Mouse (Mus musculus) midbrain, embryonic 11.5 days (tissue): ENCODE measurements around the gene AC124502.3. TPM values are rescaled to one million over a fixed set of nuclear protein-coding genes. Genes with fewer than 3 reads are reported as not detected.
A peak's percentile ranks its signal among the peaks of the same experiment; 100 is the strongest.

Experiments used
- ATAC-seq: fragments of 200-750 bp; cut with Nextera tagmentation; 2 replicates; pipeline ENCODE4 v1.8.0; 2017; ENCODE audit warnings: moderate TSS enrichment, moderate library complexity; ENCODE audit not compliant: low FRiP score
- DNase-seq: peaks from one replicate; pipeline ENCODE4 v3.0.0; 2015; ENCODE audit warnings: low spot score; ENCODE audit errors: missing footprints
- H3K27ac ChIP-seq: fragments of 300-500 bp; sonication (generic); 2 replicates; pipeline ENCODE4 v1.5.1; 2014; ENCODE audit warnings: low read depth, low read length
- H3K27me3 ChIP-seq: fragments of 300-500 bp; sonication (generic); 2 replicates; pipeline ENCODE4 v1.6.1; 2014; ENCODE audit warnings: mild to moderate bottlenecking, low read length, moderate library complexity, mixed read lengths; ENCODE audit not compliant: control insufficient read depth, insufficient read depth
- H3K36me3 ChIP-seq: fragments of 300-500 bp; sonication (generic); 2 replicates; pipeline ENCODE4 v1.6.1; 2014; ENCODE audit warnings: mild to moderate bottlenecking, low read length, moderate library complexity, mixed read lengths; ENCODE audit not compliant: control insufficient read depth, insufficient read depth
- H3K4me1 ChIP-seq: fragments of 300-500 bp; sonication (generic); 2 replicates; pipeline ENCODE4 v1.6.1; 2014; ENCODE audit warnings: low read length; ENCODE audit not compliant: control insufficient read depth, insufficient read depth
- H3K4me2 ChIP-seq: fragments of 300-500 bp; sonication (generic); 2 replicates; pipeline ENCODE4 v1.6.1; 2014; ENCODE audit warnings: mild to moderate bottlenecking, moderate library complexity
- H3K4me3 ChIP-seq: fragments of 300-500 bp; sonication (generic); 2 replicates; pipeline ENCODE4 v1.5.1; 2014; ENCODE audit warnings: low read depth, low read length
- H3K9ac ChIP-seq: fragments of 300-500 bp; sonication (generic); 2 replicates; pipeline ENCODE4 v1.6.1; 2014; ENCODE audit warnings: low read length
- H3K9me3 ChIP-seq: fragments of 300-500 bp; sonication (generic); 2 replicates; pipeline ENCODE4 v1.6.1; 2016; ENCODE audit warnings: low read length; ENCODE audit not compliant: control insufficient read depth
- WGBS: fragments of 180-500 bp; shearing (Covaris S2); extraction: QIAGEN DNeasy Blood & Tissue Kit; methylation state at CpG from one replicate; pipeline ENCODE4 v1.1.7; 2014; 5-methylcytosine and 5-hydroxymethylcytosine counted together
- polyA plus RNA-seq: library from polyadenylated mRNA; unstranded; fragments of >200 nt; fragmentation: Nextera tagmentation; extraction: Ambion mirVana; gene quantifications from 2 replicates; pipeline ENCODE4 v1.2.1, GENCODE M21; 2014

Gene AC124502.3
- polyA plus RNA-seq, 1 experiment from 2014 or later = 1.6 TPM

- Histone ChIP-seq H3K4me3 (peak overlapping the region; percentile 92), H3K27ac (no peak overlapping the region; the same call in 1 of the 2 replicates), H3K4me1 (peaks cover 26% of the 10 kb centered on the region), H3K27me3 (no peaks in the 10 kb centered on the region), H3K36me3 (no peaks in the 10 kb centered on the region), H3K9ac (peak overlapping the region; percentile 85), H3K4me2 (peak overlapping the region; percentile 99), H3K9me3 (no peaks in the 10 kb centered on the region)
- 3% methylated on average over 16 of the region's 16 CpGs for WGBS
- DNase-seq = peak; percentile 83
- no peak for ATAC-seq
These were observed 2.9 kb downstream of the AC124502.3 start for GRCm38 (mm10) chr19:5041588-5041987.

GRCm38 (mm10) chr19:5045531-5045930 lies 6.8 kb downstream of the AC124502.3 start:
- Histone ChIP-seq H3K36me3 (0 out of 2 replicates have a peak, but pooled peaks cover 2% of the 10 kb centered on the region), H3K4me1 (peaks cover 24% of the 10 kb centered on the region), H3K4me3 (no peak overlapping the region), H3K9ac (no peak overlapping the region), H3K4me2 (no peak overlapping the region), H3K27ac (no peak overlapping the region), H3K9me3 (no peaks in the 10 kb centered on the region), H3K27me3 (peaks cover 3% of the 10 kb centered on the region)
- ATAC-seq (no peak), DNase-seq (no peak)
- WGBS = 82% methylated on average over 4 of the region's 4 CpGs

DNA sequence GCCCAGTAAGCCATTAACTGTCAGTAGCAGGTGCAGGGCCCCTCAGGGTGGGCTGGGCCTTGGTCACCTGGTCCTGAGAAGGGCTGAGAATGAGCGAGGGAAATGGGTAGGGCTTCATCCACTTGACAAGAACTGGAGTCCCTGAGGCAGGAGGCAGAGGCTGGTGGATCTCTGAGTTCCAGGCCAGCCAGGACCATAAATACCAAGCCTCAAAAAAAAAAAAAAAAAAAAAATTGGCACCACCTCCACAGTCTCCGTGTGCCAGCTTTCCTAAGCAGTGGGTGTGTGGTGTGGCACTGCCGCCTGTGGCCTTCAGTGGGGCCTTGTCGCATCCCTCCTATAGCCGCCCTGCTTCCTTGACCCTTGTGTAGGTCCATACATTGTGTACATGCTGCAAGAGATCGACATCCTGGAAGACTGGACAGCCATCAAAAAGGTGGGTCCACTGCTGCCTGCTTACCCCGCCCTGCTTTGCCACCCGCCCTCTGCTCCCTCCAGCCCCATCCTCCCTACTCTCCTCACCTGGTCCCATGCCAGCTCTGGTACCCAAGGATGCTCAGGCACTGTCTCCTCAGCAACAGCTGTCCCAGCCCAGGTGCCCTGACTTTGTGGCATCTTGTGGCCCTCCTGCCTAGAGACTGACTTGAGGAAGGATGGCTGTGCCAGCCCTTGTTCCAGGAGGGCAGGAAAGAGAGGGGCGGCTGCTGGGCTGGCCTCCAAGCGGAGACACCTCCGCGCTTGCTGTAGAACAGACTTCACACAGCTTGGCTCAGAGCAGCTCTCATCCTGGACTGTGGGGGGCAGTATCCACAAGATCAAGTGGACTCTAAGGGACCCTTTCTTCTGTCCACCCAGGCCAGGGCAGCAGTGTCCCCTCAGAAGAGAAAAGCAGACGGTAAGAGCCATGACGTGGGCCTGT lies 9.7 kb downstream of the AC124502.3 start:
- DNase-seq (no peak), ATAC-seq (no peak)
- Histone ChIP-seq H3K27me3 (peaks cover 31% of the 10 kb centered on the region), H3K9me3 (no peaks in the 10 kb centered on the region), H3K4me3 (no peak overlapping the region), H3K4me2 (no peak overlapping the region), H3K36me3 (0 out of 2 replicates have a peak, but pooled peaks cover 2% of the 10 kb centered on the region), H3K4me1 (peaks cover 22% of the 10 kb centered on the region), H3K9ac (no peak overlapping the region), H3K27ac (no peak overlapping the region)
- 83% methylated on average over 14 of the region's 14 CpGs for WGBS

- Histone ChIP-seq H3K36me3 (0 out of 2 replicates have a peak, but pooled peaks cover 2% of the 10 kb centered on the region), H3K9ac (no peak overlapping the region), H3K4me2 (no peak overlapping the region), H3K4me1 (peaks cover 22% of the 10 kb centered on the region), H3K27ac (no peak overlapping the region), H3K27me3 (peaks cover 35% of the 10 kb centered on the region), H3K9me3 (no peaks in the 10 kb centered on the region), H3K4me3 (no peak overlapping the region)
- no peak for DNase-seq
- no peak for ATAC-seq
- WGBS = 37% methylated on average over 6 of the region's 6 CpGs
These were observed 10.6 kb downstream of the AC124502.3 start for GRCm38 (mm10) chr19:5049325-5049724.

DNA sequence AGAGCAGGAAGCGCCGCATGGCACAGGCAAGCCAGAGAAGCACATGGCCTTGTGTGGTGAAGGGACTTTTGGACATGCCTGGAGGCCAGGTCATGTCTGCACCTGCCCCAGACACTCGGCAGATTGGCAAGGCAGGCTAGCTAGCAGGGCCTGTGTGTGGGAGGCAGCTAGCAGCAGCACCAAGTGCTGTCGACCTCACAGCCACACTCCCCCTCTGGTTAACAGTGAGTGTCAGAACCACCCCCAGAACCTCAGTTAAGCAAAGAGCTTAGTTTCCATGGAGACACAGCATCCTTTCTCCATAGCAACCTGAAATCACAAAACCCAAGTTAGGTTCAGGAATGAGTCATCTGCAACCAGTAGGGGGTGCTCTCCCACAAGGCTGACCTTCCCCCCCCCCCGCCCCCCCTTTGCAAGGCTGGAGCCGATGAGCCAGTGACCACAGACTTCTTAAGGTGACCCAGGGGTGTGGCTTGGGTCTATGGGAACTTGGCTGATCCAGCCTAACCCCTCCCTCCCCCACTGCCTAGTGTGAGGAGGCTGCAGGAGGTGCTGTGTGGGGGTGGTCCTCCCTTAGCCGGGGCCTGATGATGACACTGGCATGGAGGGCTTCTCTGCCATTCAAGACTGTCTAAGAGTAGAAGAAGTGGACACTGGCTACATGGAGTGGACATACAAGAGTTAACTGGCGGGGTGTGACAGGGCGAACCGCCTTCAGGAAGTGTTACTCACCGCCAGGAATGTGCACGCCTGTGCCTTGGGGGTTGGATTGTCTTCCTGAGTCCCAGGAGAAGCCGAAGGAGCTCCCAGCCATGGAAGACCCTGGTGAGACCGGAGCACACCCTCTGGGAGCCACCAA lies 11.6 kb downstream of the AC124502.3 start, which contains the start of gene Rin1:
Rin1 (plus strand) TSS at position 435 of the 859 bp plus-strand sequence.
- Histone ChIP-seq H3K9ac (peak within 1 kb of the TSS; percentile 34; the same call in 1 of the 2 replicates), H3K4me2 (no peak within 1 kb of the TSS; the same call in 1 of the 2 replicates), H3K36me3 (0 out of 2 replicates have a peak, but pooled peaks cover 2% of the 10 kb centered on the region), H3K9me3 (no peaks in the 10 kb centered on the region), H3K27ac (no peak within 1 kb of the TSS), H3K4me1 (peaks cover 22% of the 10 kb centered on the region), H3K4me3 (no peak within 1 kb of the TSS), H3K27me3 (peaks cover 35% of the 10 kb centered on the region)
- ATAC-seq (peak; percentile 60), DNase-seq (peak; percentile 93)
- WGBS = 13% methylated on average over 14 of the region's 14 CpGs

GRCm38 (mm10) chr19:5051031-5051430 lies 12.3 kb downstream of the AC124502.3 start:
- H3K4me2 ChIP-seq = no peak overlapping the region; the same call in 1 of the 2 replicates
- peaks cover 22% of the 10 kb centered on the region for H3K4me1 ChIP-seq
- 0 out of 2 replicates have a peak, but pooled peaks cover 2% of the 10 kb centered on the region for H3K36me3 ChIP-seq
- 6% methylated on average over 17 of the region's 17 CpGs for WGBS
- ATAC-seq = no peak
- DNase-seq = peak; percentile 89
- H3K27ac ChIP-seq = no peak overlapping the region
- H3K9me3 ChIP-seq = no peaks in the 10 kb centered on the region
- peaks cover 35% of the 10 kb centered on the region for H3K27me3 ChIP-seq
- H3K9ac ChIP-seq = peak overlapping the region; percentile 34; the same call in 1 of the 2 replicates
- H3K4me3 ChIP-seq = no peak overlapping the region

GRCm38 (mm10) chr19:5051515-5051914 lies 12.8 kb downstream of the AC124502.3 start:
- no peak overlapping the region for H3K9ac ChIP-seq
- WGBS = 23% methylated on average over 2 of the region's 3 CpGs
- H3K4me2 ChIP-seq = no peak overlapping the region
- 0 out of 2 replicates have a peak, but pooled peaks cover 2% of the 10 kb centered on the region for H3K36me3 ChIP-seq
- H3K27me3 ChIP-seq = peaks cover 35% of the 10 kb centered on the region
- H3K4me1 ChIP-seq = peaks cover 22% of the 10 kb centered on the region
- no peak for DNase-seq
- ATAC-seq = no peak
- no peak overlapping the region for H3K27ac ChIP-seq
- H3K4me3 ChIP-seq = no peak overlapping the region
- H3K9me3 ChIP-seq = no peaks in the 10 kb centered on the region

GRCm38 (mm10) chr19:5052166-5052822 lies 13.6 kb downstream of the AC124502.3 start:
- DNase-seq (no peak), ATAC-seq (no peak)
- peaks cover 35% of the 10 kb centered on the region for H3K27me3 ChIP-seq
- H3K4me2 ChIP-seq = no peak overlapping the region
- H3K36me3 ChIP-seq = no peaks in the 10 kb centered on the region
- peaks cover 22% of the 10 kb centered on the region for H3K4me1 ChIP-seq
- H3K9me3 ChIP-seq = no peaks in the 10 kb centered on the region
- WGBS = 22% methylated on average over 25 of the region's 25 CpGs
- no peak overlapping the region for H3K27ac ChIP-seq
- H3K9ac ChIP-seq = no peak overlapping the region
- no peak overlapping the region for H3K4me3 ChIP-seq
